Mouse (Mus musculus) hindbrain, postnatal 0 days (tissue): ENCODE measurements at regions not wholly inside any gene's neighbourhood (a gene's known extent, or its start where the extent isn't known, plus 50 kb on each side); places are given as distances from the start of the nearest gene placed in this dataset.
A peak's percentile ranks its signal among the peaks of the same experiment; 100 is the strongest.

Source experiments
- ATAC-seq: fragments of 200-750 bp; cut with Nextera tagmentation; 2 replicates; pipeline ENCODE4 v1.8.0; 2017; ENCODE audit warnings: mild to moderate bottlenecking, moderate TSS enrichment, moderate library complexity
- DNase-seq: peaks from one replicate; pipeline ENCODE4 v3.0.0-alpha.2; 2015; ENCODE audit warnings: low spot score
- H3K27ac ChIP-seq: fragments of 300-500 bp; sonication (generic); 2 replicates; pipeline ENCODE4 v1.5.1; 2014; ENCODE audit warnings: mild to moderate bottlenecking
- H3K27me3 ChIP-seq: fragments of 300-500 bp; sonication (generic); 2 replicates; pipeline ENCODE4 v1.6.1; 2014; ENCODE audit warnings: low read length, mixed read lengths; ENCODE audit not compliant: insufficient read depth
- H3K36me3 ChIP-seq: fragments of 300-500 bp; sonication (generic); 2 replicates; pipeline ENCODE4 v1.6.1; 2014; ENCODE audit warnings: low read length, mixed read lengths; ENCODE audit not compliant: insufficient read depth
- H3K4me1 ChIP-seq: fragments of 300-500 bp; sonication (generic); 2 replicates; pipeline ENCODE4 v1.6.1; 2014; ENCODE audit warnings: antibody characterized with exemption, low read length, mixed read lengths; ENCODE audit not compliant: insufficient read depth
- H3K4me2 ChIP-seq: fragments of 300-500 bp; sonication (generic); 2 replicates; pipeline ENCODE4 v1.6.1; 2014; ENCODE audit warnings: low read depth, mild to moderate bottlenecking, low read length, moderate library complexity, mixed read lengths
- H3K4me3 ChIP-seq: fragments of 300-500 bp; sonication (generic); 2 replicates; pipeline ENCODE4 v1.5.1; 2014; ENCODE audit warnings: low read length
- H3K9ac ChIP-seq: fragments of 300-500 bp; sonication (generic); replicated peaks from 2 replicates; pipeline ENCODE4 v1.6.1; 2014; ENCODE audit warnings: mild to moderate bottlenecking, low read length, moderate library complexity, mixed read lengths
- H3K9me3 ChIP-seq: fragments of 300-500 bp; sonication (generic); 2 replicates; pipeline ENCODE4 v1.6.1; 2016; ENCODE audit warnings: low read length, mixed read lengths
- CTCF ChIP-seq: IDR thresholded peaks from 2 replicates; pipeline ENCODE4 v1.5.1; 2016; ENCODE audit warnings: antibody characterized with exemption, control low read depth, low read depth
- WGBS: fragments of 180-500 bp; shearing (Covaris S2); extraction: QIAGEN DNeasy Blood & Tissue Kit; methylation state at CpG from one replicate; pipeline ENCODE4 v1.1.7; 2014; 5-methylcytosine and 5-hydroxymethylcytosine counted together

DNA sequence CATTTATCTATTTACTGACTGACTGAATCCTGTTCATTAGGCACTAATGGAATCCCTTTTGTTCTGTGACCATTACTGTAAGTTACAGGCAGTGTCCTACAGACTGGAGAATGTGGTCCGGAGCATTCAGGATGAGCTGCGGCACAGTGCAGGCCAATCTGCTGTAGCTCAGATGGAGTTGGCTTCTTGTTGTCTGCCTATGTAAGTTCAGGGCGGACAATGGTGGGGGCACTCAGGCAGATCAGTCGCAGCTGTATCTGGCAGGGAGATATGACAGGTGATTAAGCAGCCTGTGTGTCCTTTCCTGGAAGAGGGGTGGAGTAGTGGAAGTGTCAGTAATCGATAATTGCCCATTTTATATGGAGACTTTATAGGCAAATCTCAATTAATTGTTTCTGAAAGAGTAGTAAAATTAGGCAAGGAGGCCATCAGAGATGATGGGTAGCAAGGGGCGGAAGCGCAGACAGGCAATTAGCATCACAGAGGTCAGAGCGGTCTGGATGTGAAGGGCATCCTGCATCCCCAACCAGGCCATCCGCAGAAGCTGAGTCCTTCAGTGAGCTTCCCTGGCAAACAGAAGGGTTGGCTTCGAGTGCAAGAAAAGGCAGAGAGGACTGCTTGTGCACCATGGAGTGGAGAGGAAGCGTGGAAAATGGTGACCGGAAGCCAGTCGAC lies 197.2 kb downstream of the Ppp4r2 start:
- no peak overlapping the region for H3K4me2 ChIP-seq
- H3K27me3 ChIP-seq, result no peaks in the 10 kb centered on the region
- no peak overlapping the region for H3K9ac ChIP-seq
- no peak overlapping the region for H3K27ac ChIP-seq
- H3K36me3 ChIP-seq, result no peaks in the 10 kb centered on the region
- WGBS, result 70% methylated on average over 13 of the region's 13 CpGs
- no peak for DNase-seq
- no peak for TF ChIP-seq CTCF
- no peak for ATAC-seq
- H3K4me1 ChIP-seq, result no peaks in the 10 kb centered on the region
- H3K9me3 ChIP-seq, result no peaks in the 10 kb centered on the region
- no peak overlapping the region for H3K4me3 ChIP-seq

DNA sequence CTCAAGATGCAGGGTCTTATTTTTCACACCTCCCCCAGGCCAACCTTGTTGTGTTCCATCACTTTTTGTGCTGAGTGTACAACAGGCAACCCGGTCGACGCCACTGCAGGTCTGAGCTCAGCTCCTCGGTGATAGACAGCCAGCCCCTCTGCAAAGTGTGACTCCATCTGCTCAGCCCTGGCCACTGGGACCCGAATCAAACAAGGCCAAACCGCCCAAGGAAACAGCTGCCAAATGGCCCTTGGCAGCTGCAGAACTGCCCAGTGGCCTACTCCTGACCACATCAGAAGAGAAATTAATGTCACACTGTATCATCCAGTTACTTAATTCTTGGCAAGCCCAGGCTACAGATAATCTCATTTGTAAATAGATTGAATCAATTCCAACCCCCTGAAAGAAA lies 213.3 kb downstream of the Ppp4r2 start:
- no peak for TF ChIP-seq CTCF
- no peaks in the 10 kb centered on the region for H3K9me3 ChIP-seq
- DNase-seq (peak; percentile 80), ATAC-seq (peak; percentile 93)
- no peak overlapping the region for H3K4me2 ChIP-seq
- H3K27me3 ChIP-seq, result no peaks in the 10 kb centered on the region
- H3K9ac ChIP-seq, result no peak overlapping the region
- H3K4me3 ChIP-seq, result no peak overlapping the region
- peaks cover 3% of the 10 kb centered on the region; the same call in 1 of the 2 replicates for H3K4me1 ChIP-seq
- WGBS, result 30% methylated on average over 6 of the region's 6 CpGs
- H3K27ac ChIP-seq, result no peak overlapping the region
- H3K36me3 ChIP-seq, result no peaks in the 10 kb centered on the region

DNA sequence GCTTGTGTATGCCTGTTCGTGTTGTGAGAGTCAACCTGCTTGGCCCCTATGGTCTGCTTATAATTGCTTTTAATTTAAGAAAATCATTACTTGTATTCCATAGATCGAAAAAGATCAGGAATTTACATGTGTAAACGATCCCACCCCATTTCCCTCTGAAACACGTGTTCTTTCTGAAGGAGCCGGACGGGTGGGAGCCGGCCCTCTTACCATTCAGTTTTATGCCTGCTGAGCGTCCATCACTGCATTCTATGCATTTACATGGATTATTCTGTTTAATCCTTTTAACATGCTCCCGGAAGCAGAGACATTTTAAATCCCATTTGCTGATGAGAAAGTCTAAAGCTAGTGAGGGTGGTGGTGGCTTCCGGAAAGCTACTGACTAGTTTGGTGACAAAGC lies 213.8 kb downstream of the Ppp4r2 start:
- Histone ChIP-seq H3K27me3 (no peaks in the 10 kb centered on the region), H3K9ac (no peak overlapping the region), H3K4me1 (peaks cover 3% of the 10 kb centered on the region; the same call in 1 of the 2 replicates), H3K4me3 (no peak overlapping the region), H3K4me2 (no peak overlapping the region), H3K36me3 (no peaks in the 10 kb centered on the region), H3K27ac (no peak overlapping the region), H3K9me3 (no peaks in the 10 kb centered on the region)
- TF ChIP-seq CTCF, result no peak
- peak; percentile 16 for DNase-seq
- ATAC-seq, result 0 out of 2 replicates have a peak, but pooled peaks have one; percentile 43
- 62% methylated on average over 10 of the region's 10 CpGs for WGBS

DNA sequence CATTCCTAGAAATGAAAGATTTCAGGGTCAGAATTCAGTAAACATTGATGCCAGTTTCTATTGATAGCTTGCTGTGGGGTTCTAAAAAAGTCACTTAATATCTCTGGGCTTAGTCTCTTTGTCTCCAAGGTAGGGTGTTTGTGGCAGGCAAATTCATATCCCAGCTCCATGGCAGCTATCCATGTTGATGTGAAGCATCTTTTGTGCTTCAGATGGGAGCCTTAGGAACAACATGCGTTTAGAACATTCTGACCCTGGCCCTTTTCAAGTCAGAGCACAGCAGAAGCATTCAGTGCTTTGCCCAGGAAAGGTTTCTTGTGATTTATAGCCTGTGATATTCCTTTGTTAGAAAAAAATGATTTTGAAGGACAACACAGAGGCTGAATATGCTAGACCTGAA lies 215.0 kb downstream of the Ppp4r2 start:
- H3K4me1 ChIP-seq, result peaks cover 3% of the 10 kb centered on the region; the same call in 1 of the 2 replicates
- H3K4me3 ChIP-seq, result no peak overlapping the region
- ATAC-seq (no peak), DNase-seq (no peak)
- no peaks in the 10 kb centered on the region for H3K27me3 ChIP-seq
- H3K9ac ChIP-seq, result no peak overlapping the region
- no peak overlapping the region for H3K4me2 ChIP-seq
- H3K36me3 ChIP-seq, result no peaks in the 10 kb centered on the region
- H3K27ac ChIP-seq, result no peak overlapping the region
- no peak for TF ChIP-seq CTCF
- WGBS, result 34% methylated on average over 1 of the region's 1 CpGs
- H3K9me3 ChIP-seq, result no peaks in the 10 kb centered on the region

DNA sequence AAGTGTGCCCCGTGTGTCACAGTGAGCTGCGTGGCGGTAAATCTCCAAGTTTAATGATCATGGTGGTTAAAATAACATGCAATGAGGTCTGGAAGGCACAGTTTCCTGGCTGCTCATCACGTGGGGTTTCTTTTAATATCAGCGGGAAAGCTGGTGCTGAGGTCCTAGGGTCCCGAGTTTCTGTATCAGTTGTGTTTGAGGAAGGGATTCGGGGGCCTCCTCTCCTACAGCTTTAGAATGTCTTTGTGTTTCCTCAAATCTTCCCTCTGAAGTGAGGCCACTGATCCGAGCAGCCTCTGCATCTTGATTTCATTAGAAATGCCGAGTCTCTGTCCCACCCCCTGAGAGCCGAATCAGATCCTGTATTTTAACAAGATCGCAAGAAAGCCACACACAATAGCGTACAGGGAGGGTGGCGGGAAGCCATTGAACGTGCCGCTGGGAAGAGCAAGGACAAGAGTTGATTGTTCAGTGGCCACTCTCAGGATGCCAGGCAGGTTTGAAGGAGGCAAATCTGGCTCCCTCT lies 215.5 kb downstream of the Ppp4r2 start:
- H3K4me3 ChIP-seq, result no peak overlapping the region
- no peaks in the 10 kb centered on the region for H3K27me3 ChIP-seq
- ATAC-seq, result peak; percentile 64
- no peak overlapping the region for H3K9ac ChIP-seq
- peak; percentile 24 for DNase-seq
- no peaks in the 10 kb centered on the region for H3K9me3 ChIP-seq
- WGBS, result 26% methylated on average over 15 of the region's 15 CpGs
- H3K4me2 ChIP-seq, result peak overlapping the region; percentile 19
- H3K27ac ChIP-seq, result no peak overlapping the region
- no peaks in the 10 kb centered on the region for H3K36me3 ChIP-seq
- no peak for TF ChIP-seq CTCF
- peaks cover 3% of the 10 kb centered on the region; the same call in 1 of the 2 replicates for H3K4me1 ChIP-seq

DNA sequence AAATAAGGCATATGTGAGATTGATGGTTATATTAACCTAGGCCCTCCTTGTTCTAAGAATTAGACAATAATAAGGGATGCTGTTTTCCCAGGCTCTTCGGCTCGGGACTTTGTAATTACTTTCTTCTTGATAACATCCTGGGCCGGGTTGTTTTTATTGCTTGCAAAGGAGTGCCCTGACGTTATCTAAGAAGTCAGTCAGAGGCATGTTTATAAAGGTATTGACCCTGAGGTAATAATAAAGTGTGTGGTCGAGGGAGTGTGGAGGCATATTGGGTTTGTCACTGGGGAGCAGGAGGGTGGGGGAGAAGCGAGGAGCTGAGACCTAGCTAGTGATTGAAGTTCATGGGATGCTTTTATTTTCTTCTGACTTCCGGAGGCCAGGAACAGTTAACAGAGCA lies 221.5 kb downstream of the Ppp4r2 start:
- Histone ChIP-seq H3K4me2 (no peak overlapping the region), H3K27me3 (no peaks in the 10 kb centered on the region), H3K36me3 (no peaks in the 10 kb centered on the region), H3K4me3 (no peak overlapping the region), H3K9me3 (no peaks in the 10 kb centered on the region), H3K9ac (no peak overlapping the region), H3K4me1 (no peaks in the 10 kb centered on the region), H3K27ac (no peak overlapping the region)
- WGBS, result 78% methylated on average over 7 of the region's 7 CpGs
- TF ChIP-seq CTCF, result no peak
- DNase-seq (no peak), ATAC-seq (no peak)

DNA sequence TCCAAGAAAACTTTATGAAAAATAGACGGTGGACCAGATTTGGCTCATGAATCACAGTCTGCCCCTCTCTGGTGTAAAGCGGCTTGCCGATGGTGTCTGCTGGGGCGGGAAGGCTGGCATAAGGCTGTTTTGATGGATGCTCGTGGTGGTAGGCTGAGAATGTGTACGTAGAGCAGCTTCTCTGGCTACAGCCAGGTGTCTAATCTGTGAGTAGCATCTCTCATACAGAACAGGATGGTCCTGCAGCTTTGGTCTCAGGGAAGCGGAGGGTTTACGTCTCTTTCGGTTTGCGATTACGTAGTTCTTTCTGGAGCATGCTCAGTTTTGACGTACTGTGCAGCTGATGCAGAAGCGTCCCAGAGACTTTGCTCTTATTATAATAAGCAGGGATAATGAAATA lies 222.9 kb downstream of the Ppp4r2 start:
- WGBS, result 78% methylated on average over 13 of the region's 13 CpGs
- Histone ChIP-seq H3K4me3 (no peak overlapping the region), H3K9me3 (no peaks in the 10 kb centered on the region), H3K4me2 (no peak overlapping the region), H3K4me1 (no peaks in the 10 kb centered on the region), H3K36me3 (no peaks in the 10 kb centered on the region), H3K9ac (no peak overlapping the region), H3K27me3 (no peaks in the 10 kb centered on the region), H3K27ac (no peak overlapping the region)
- no peak for DNase-seq
- no peak for ATAC-seq
- no peak for TF ChIP-seq CTCF
